Mouse (Mus musculus): ENCODE measurements around the gene Gng12. TPM values are rescaled to one million over a fixed set of nuclear protein-coding genes. Genes with fewer than 3 reads are reported as not detected.
A peak's percentile ranks its signal among the peaks of the same experiment; 100 is the strongest.

Gene Gng12
- total and polyA plus RNA-seq, 2 experiments, result 14.1 to 24.4 TPM

GRCm38 (mm10) chr6:66910493-66911435 is 14.6 kb downstream of the Gng12 start:
- H3K4me1 ChIP-seq (ENCODE audit: control insufficient read depth, insufficient read depth, low read length), result peaks cover 25% of the 10 kb centered on the region
- peaks cover 35% of the 10 kb centered on the region; the same call in 1 of the 2 replicates for H3K79me2 ChIP-seq (ENCODE audit: control insufficient read depth, insufficient read depth, low read length)
- peak overlapping the region; percentile 34 for H3K27ac ChIP-seq (replicated peaks; ENCODE audit: insufficient read depth, low read depth, low read length)
- H3K36me3 ChIP-seq (ENCODE audit: control insufficient read depth, insufficient read depth, low read length), result peaks cover 4% of the 10 kb centered on the region; the same call in 1 of the 2 replicates
- 18% methylated on average over 11 of the region's 11 CpGs for WGBS
- no peaks in the 10 kb centered on the region for H3K27me3 ChIP-seq (ENCODE audit: control insufficient read depth, insufficient read depth, low read length)
- H3K9ac ChIP-seq (ENCODE audit: low read depth, low read length), result no peak overlapping the region
- H3K4me3 ChIP-seq (ENCODE audit: insufficient read depth, low read depth, low read length), result no peak overlapping the region
- peak; percentile 82 for DNase-seq (ENCODE audit: extremely low read depth, low read depth, low spot score)
- no peak for TF ChIP-seq POLR2A (IDR thresholded peaks at IDR 0.05; ENCODE audit: extremely low read depth, insufficient read depth, low read length)
- no peak for TF ChIP-seq CTCF (IDR thresholded peaks at IDR 0.05; ENCODE audit: low read depth, low read length)

GRCm38 (mm10) chr6:66913355-66913754 is 17.2 kb downstream of the Gng12 start:
- H3K4me3 ChIP-seq (ENCODE audit: insufficient read depth, low read depth, low read length), result no peak overlapping the region
- TF ChIP-seq POLR2A (IDR thresholded peaks at IDR 0.05; ENCODE audit: extremely low read depth, insufficient read depth, low read length) (no peak), CTCF (IDR thresholded peaks at IDR 0.05; ENCODE audit: low read depth, low read length) (no peak)
- H3K27me3 ChIP-seq (ENCODE audit: control insufficient read depth, insufficient read depth, low read length), result no peaks in the 10 kb centered on the region
- DNase-seq (ENCODE audit: extremely low read depth, low read depth, low spot score), result no peak
- H3K27ac ChIP-seq (replicated peaks; ENCODE audit: insufficient read depth, low read depth, low read length), result no peak overlapping the region
- H3K4me1 ChIP-seq (ENCODE audit: control insufficient read depth, insufficient read depth, low read length), result peaks cover 26% of the 10 kb centered on the region
- H3K36me3 ChIP-seq (ENCODE audit: control insufficient read depth, insufficient read depth, low read length), result peaks cover 9% of the 10 kb centered on the region; the same call in 1 of the 2 replicates
- WGBS, result 86% methylated on average over 1 of the region's 1 CpGs
- peaks cover 32% of the 10 kb centered on the region; the same call in 1 of the 2 replicates for H3K79me2 ChIP-seq (ENCODE audit: control insufficient read depth, insufficient read depth, low read length)
- no peak overlapping the region for H3K9ac ChIP-seq (ENCODE audit: low read depth, low read length)

GRCm38 (mm10) chr6:66915592-66915991 is 19.4 kb downstream of the Gng12 start:
- TF ChIP-seq CTCF (IDR thresholded peaks at IDR 0.05; ENCODE audit: low read depth, low read length) (no peak), POLR2A (IDR thresholded peaks at IDR 0.05; ENCODE audit: extremely low read depth, insufficient read depth, low read length) (no peak)
- WGBS, result 96% methylated on average over 2 of the region's 2 CpGs
- H3K27me3 ChIP-seq (ENCODE audit: control insufficient read depth, insufficient read depth, low read length), result no peaks in the 10 kb centered on the region
- peaks cover 11% of the 10 kb centered on the region for H3K4me1 ChIP-seq (ENCODE audit: control insufficient read depth, insufficient read depth, low read length)
- H3K9ac ChIP-seq (ENCODE audit: low read depth, low read length), result no peak overlapping the region
- H3K79me2 ChIP-seq (ENCODE audit: control insufficient read depth, insufficient read depth, low read length), result peaks cover 20% of the 10 kb centered on the region; the same call in 1 of the 2 replicates
- peaks cover 9% of the 10 kb centered on the region; the same call in 1 of the 2 replicates for H3K36me3 ChIP-seq (ENCODE audit: control insufficient read depth, insufficient read depth, low read length)
- no peak overlapping the region for H3K4me3 ChIP-seq (ENCODE audit: insufficient read depth, low read depth, low read length)
- H3K27ac ChIP-seq (replicated peaks; ENCODE audit: insufficient read depth, low read depth, low read length), result no peak overlapping the region
- DNase-seq (ENCODE audit: extremely low read depth, low read depth, low spot score), result no peak

GRCm38 (mm10) chr6:66917032-66917431 is 20.8 kb downstream of the Gng12 start:
- H3K27ac ChIP-seq (replicated peaks; ENCODE audit: insufficient read depth, low read depth, low read length), result no peak overlapping the region
- peaks cover 28% of the 10 kb centered on the region; the same call in 1 of the 2 replicates for H3K79me2 ChIP-seq (ENCODE audit: control insufficient read depth, insufficient read depth, low read length)
- H3K27me3 ChIP-seq (ENCODE audit: control insufficient read depth, insufficient read depth, low read length), result no peaks in the 10 kb centered on the region
- H3K4me1 ChIP-seq (ENCODE audit: control insufficient read depth, insufficient read depth, low read length), result peaks cover 5% of the 10 kb centered on the region; the same call in 1 of the 2 replicates
- WGBS, result 84% methylated on average over 7 of the region's 7 CpGs
- H3K36me3 ChIP-seq (ENCODE audit: control insufficient read depth, insufficient read depth, low read length), result peaks cover 9% of the 10 kb centered on the region; the same call in 1 of the 2 replicates
- TF ChIP-seq CTCF (IDR thresholded peaks at IDR 0.05; ENCODE audit: low read depth, low read length) (no peak), POLR2A (IDR thresholded peaks at IDR 0.05; ENCODE audit: extremely low read depth, insufficient read depth, low read length) (no peak)
- DNase-seq (ENCODE audit: extremely low read depth, low read depth, low spot score), result no peak
- H3K9ac ChIP-seq (ENCODE audit: low read depth, low read length), result no peak overlapping the region
- H3K4me3 ChIP-seq (ENCODE audit: insufficient read depth, low read depth, low read length), result no peak overlapping the region

GRCm38 (mm10) chr6:66920786-66921185 is 24.6 kb downstream of the Gng12 start:
- no peak for TF ChIP-seq CTCF (IDR thresholded peaks at IDR 0.05; ENCODE audit: low read depth, low read length)
- no peak for TF ChIP-seq POLR2A (IDR thresholded peaks at IDR 0.05; ENCODE audit: extremely low read depth, insufficient read depth, low read length)
- 95% methylated on average over 4 of the region's 4 CpGs for WGBS
- peaks cover 12% of the 10 kb centered on the region; the same call in 1 of the 2 replicates for H3K79me2 ChIP-seq (ENCODE audit: control insufficient read depth, insufficient read depth, low read length)

More at GRCm38 (mm10) chr6:66920786-66921185, 24.6 kb downstream of the Gng12 start:
- Histone ChIP-seq H3K4me1 (ENCODE audit: control insufficient read depth, insufficient read depth, low read length) (peaks cover 23% of the 10 kb centered on the region), H3K36me3 (ENCODE audit: control insufficient read depth, insufficient read depth, low read length) (peaks cover 5% of the 10 kb centered on the region; the same call in 1 of the 2 replicates), H3K9ac (ENCODE audit: low read depth, low read length) (no peak overlapping the region), H3K27ac (replicated peaks; ENCODE audit: insufficient read depth, low read depth, low read length) (no peak overlapping the region), H3K27me3 (ENCODE audit: control insufficient read depth, insufficient read depth, low read length) (no peaks in the 10 kb centered on the region), H3K4me3 (ENCODE audit: insufficient read depth, low read depth, low read length) (no peak overlapping the region)
- no peak for DNase-seq (ENCODE audit: extremely low read depth, low read depth, low spot score)

Measured in liver, adult 2 months (tissue).